Mouse (Mus musculus) left cerebral cortex, adult 2 months (tissue): ENCODE results near the gene Pabpn1. TPM values are rescaled to one million over a fixed set of nuclear protein-coding genes. Genes with fewer than 3 reads are reported as not detected.

Experiments used
- DNase-seq, 2 experiments: peaks; one replicate each; pipeline ENCODE4 v3.0.0; 2021 to 2022; ENCODE audit warnings: low spot score in 2 of 2, mixed read lengths in 1 of 2; ENCODE audit errors: extremely low spot score in 1 of 2
- H3K27ac ChIP-seq: fragments of 200-600 bp; 2 replicates; pipeline ENCODE4 v1.8.1; 2022
- H3K4me3 ChIP-seq: fragments of 200-600 bp; 2 replicates; pipeline ENCODE4 v1.8.1; 2022
- CTCF ChIP-seq: fragments of 200-600 bp; IDR thresholded peaks from 2 replicates; pipeline ENCODE4 v1.8.1; 2022; ENCODE audit warnings: antibody characterized with exemption, mild to moderate bottlenecking, moderate library complexity
- intact Hi-C: fragments of 180-260 bp; cut with DNase I; formaldehyde crosslinking; loops from one replicate; pipeline ENCODE4 v1.15.1; 2025
- long read RNA-seq, 2 experiments: library from polyadenylated mRNA; stranded (forward); transcript quantifications; one replicate each; pipeline ENCODE4 v2.0.0; 2021; ENCODE audit warnings: borderline mapping rate in 2 of 2
- total RNA-seq, 2 experiments: library from RNA; stranded (reverse); gene quantifications; 2 replicates each; pipeline ENCODE4 v1.2.3; 2021

Gene Pabpn1
- total RNA-seq: 100 to 1,000 TPM; 247 to 267 TPM
- long read RNA-seq, experiment 1, transcript Pabpn1-202 (6 exons, 1,761 nt): major isoform, 47 of 111 reads
- long read RNA-seq, experiment 1, transcript Pabpn1-201 (7 exons, 1,030 nt): minor isoform, 36 of 111 reads
- long read RNA-seq, experiment 1, partial matches to known transcripts: 5 of 111 reads
- long read RNA-seq, experiment 1, other reads (novel, unspliced or antisense): 15 of 111 reads
- long read RNA-seq, experiment 2, transcript Pabpn1-202 (6 exons, 1,761 nt): major isoform, 40 of 110 reads
- long read RNA-seq, experiment 2, transcript Pabpn1-201 (7 exons, 1,030 nt): minor isoform, 21 of 110 reads
- long read RNA-seq, experiment 2, transcript Pabpn1-207 (5 exons, 1,775 nt): minor isoform, 7 of 110 reads
- long read RNA-seq, experiment 2, partial matches to known transcripts: 6 of 110 reads
- long read RNA-seq, experiment 2, other reads (novel, unspliced or antisense): 26 of 110 reads

GRCm38 (mm10) chr14:54892200-54892599, at the start of gene Pabpn1:
Gene Pabpn1 (plus strand): TSS chr14:54892500.
- no peak for DNase-seq
- Histone ChIP-seq H3K27ac (peak within 1 kb of the TSS; percentile 91), H3K4me3 (peak within 1 kb of the TSS; percentile 39)
- TF ChIP-seq CTCF: no peak
- intact Hi-C loops: no loop called here

- peak; percentile 62 for TF ChIP-seq CTCF
- H3K27ac ChIP-seq: no peak overlapping the region
- H3K4me3 ChIP-seq: no peak overlapping the region; the same call in 1 of the 2 replicates
- no peak for DNase-seq
- intact Hi-C loops: loop anchor here (1.0 to 5.0 kb wide), 2 partner anchors 94 to 172 kb away; partner anchors contain the start of genes Cmtm5 and Ngdn
These were observed 48.8 kb upstream of the Pabpn1 start for GRCm38 (mm10) chr14:54843461-54843860.

GRCm38 (mm10) chr14:54855726-54856125, 36.6 kb upstream of the Pabpn1 start:
- no peak overlapping the region for H3K4me3 ChIP-seq
- TF ChIP-seq CTCF: no peak
- no peak overlapping the region for H3K27ac ChIP-seq
- DNase-seq: no peak
- intact Hi-C loops: no loop called here

- no peak for TF ChIP-seq CTCF
- no peak for DNase-seq
- intact Hi-C loops: no loop called here
- no peak overlapping the region for H3K27ac ChIP-seq
- no peak overlapping the region for H3K4me3 ChIP-seq
These were observed 35.6 kb upstream of the Pabpn1 start for GRCm38 (mm10) chr14:54856703-54857102.

- Histone ChIP-seq H3K4me3 (no peak overlapping the region), H3K27ac (no peak overlapping the region)
- no peak for TF ChIP-seq CTCF
- intact Hi-C loops: no loop called here
- no peak for DNase-seq
These were observed 34.4 kb upstream of the Pabpn1 start for GRCm38 (mm10) chr14:54857891-54858290.

GRCm38 (mm10) chr14:54860511-54860910, 31.8 kb upstream of the Pabpn1 start:
- Histone ChIP-seq H3K4me3 (no peak overlapping the region), H3K27ac (no peak overlapping the region)
- intact Hi-C loops: loop anchor here (2.0 kb wide), 1 partner anchor 146 kb away; no protein-coding TSS in a partner anchor
- peak; percentile 80 for TF ChIP-seq CTCF
- peak; percentile 52 to 66 for DNase-seq

- intact Hi-C loops: no loop called here
- TF ChIP-seq CTCF: no peak; the same call in 1 of the 2 replicates
These were observed 28.6 kb upstream of the Pabpn1 start for GRCm38 (mm10) chr14:54863501-54864312.

GRCm38 (mm10) chr14:54864313-54865036, 27.8 kb upstream of the Pabpn1 start:
- no peak for DNase-seq
- intact Hi-C loops: no loop called here
- TF ChIP-seq CTCF: no peak

More at GRCm38 (mm10) chr14:54863501-54864312, 28.6 kb upstream of the Pabpn1 start:
- H3K4me3 ChIP-seq: peak overlapping the region; percentile 86
- H3K27ac ChIP-seq: peak overlapping the region; percentile 92
- DNase-seq: peak; percentile 91 to 93

GRCm38 (mm10) chr14:54865626-54866025, 26.7 kb upstream of the Pabpn1 start:
- Histone ChIP-seq H3K27ac (no peak overlapping the region), H3K4me3 (no peak overlapping the region)
- no peak for TF ChIP-seq CTCF
- intact Hi-C loops: no loop called here
- no peak for DNase-seq

More at GRCm38 (mm10) chr14:54864313-54865036, 27.8 kb upstream of the Pabpn1 start:
- peak overlapping the region; percentile 86 for H3K4me3 ChIP-seq
- peak overlapping the region; percentile 92 for H3K27ac ChIP-seq

GRCm38 (mm10) chr14:54866268-54866667, 26.0 kb upstream of the Pabpn1 start:
- no peak overlapping the region for H3K27ac ChIP-seq
- no peak overlapping the region for H3K4me3 ChIP-seq
- no peak for TF ChIP-seq CTCF
- intact Hi-C loops: no loop called here
- no peak for DNase-seq

GRCm38 (mm10) chr14:54866936-54867335, 25.4 kb upstream of the Pabpn1 start:
- DNase-seq: no peak
- intact Hi-C loops: no loop called here
- Histone ChIP-seq H3K4me3 (no peak overlapping the region), H3K27ac (no peak overlapping the region)
- peak; percentile 45 for TF ChIP-seq CTCF
